In the genomic region with DNA sequence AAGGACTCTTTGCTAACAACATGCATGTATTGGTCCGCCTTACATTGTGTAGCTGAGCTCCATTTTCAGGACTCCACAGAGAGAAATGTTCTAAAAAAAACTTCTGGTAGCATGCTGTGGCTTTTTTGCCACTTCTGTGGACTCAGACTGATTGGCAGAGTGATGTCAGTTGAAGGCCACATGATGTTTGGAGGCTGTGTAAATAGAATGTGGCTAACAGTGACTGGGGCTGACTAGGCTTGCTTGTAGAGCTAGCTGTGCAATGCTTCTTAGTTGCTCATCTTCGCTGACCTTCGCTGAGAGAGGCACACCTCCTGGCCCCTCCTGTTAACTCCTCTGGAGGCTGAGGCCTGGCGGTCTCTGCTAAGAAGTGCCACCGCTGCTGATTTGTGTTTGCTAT, we compare ENCODE assay signal across 22 mouse cellular contexts.
DNase-seq lines count a peak whose midpoint lies in the region; ATAC-seq and TF ChIP-seq lines count a peak whose summit lies in the region.
"Had no signal": no experiment of that assay in that cellular context is flagged by ENCODE, and none has a peak within 500 bp of the region (broad histone marks: within the 10 kb centered on the region; RNA-seq: fewer than 3 reads in every experiment).

No protein-coding gene starts in this region.

- TF ChIP-seq EP300 in liver, postnatal 0 days (IDR thresholded peaks at IDR 0.05; ENCODE audit: low read depth), result no peak

- no peak for TF ChIP-seq CTCF in liver, postnatal 0 days (IDR thresholded peaks at IDR 0.05; ENCODE audit: low read depth)

- DNase-seq in liver, embryonic 11.5 days (ENCODE audit: low spot score), result no peak
- DNase-seq in liver, postnatal 0 days, result no peak
- DNase-seq in gastrocnemius, postnatal 4 days (ENCODE audit: low spot score in 2 of 2), result no peak
- DNase-seq: adrenal gland, adult 2 months; adrenal gland, postnatal 10 days; adrenal gland, postnatal 25 days; cerebellum, adult 11 months; cerebellum, adult 18-20 months; cerebellum, adult 8-10 months; cerebellum, adult 9-11 months; cerebellum, postnatal 14 days; cerebellum, postnatal 36 days; embryo, embryonic 11 days had no signal

- 85% methylated on average over 5 of the region's 5 CpGs for WGBS in liver, embryonic 11.5 days
- 79% methylated on average over 5 of the region's 5 CpGs for WGBS in liver, embryonic 12.5 days (ENCODE audit: insufficient replicate concordance)
- 64% methylated on average over 5 of the region's 5 CpGs for WGBS in liver, postnatal 0 days (ENCODE audit: insufficient replicate concordance)
- WGBS in kidney, embryonic 15.5 days, result 94% methylated on average over 5 of the region's 5 CpGs

- no peak overlapping the region for H3K9ac ChIP-seq in liver, embryonic 11.5 days (ENCODE audit: low read depth, low read length)
- H3K9ac ChIP-seq in liver, embryonic 12.5 days, result no peak overlapping the region
- no peak overlapping the region for H3K9ac ChIP-seq in liver, postnatal 0 days (replicated peaks)
- no peak overlapping the region for H3K9ac ChIP-seq in kidney, embryonic 15.5 days
- H3K9ac ChIP-seq: embryonic facial prominence, embryonic 13.5 days; embryonic facial prominence, embryonic 15.5 days; forebrain, embryonic 12.5 days had no signal

- H3K36me3 ChIP-seq in liver, embryonic 11.5 days (ENCODE audit: control insufficient read depth, insufficient read depth, low read length), result no peaks in the 10 kb centered on the region
- no peaks in the 10 kb centered on the region for H3K36me3 ChIP-seq in liver, embryonic 12.5 days
- H3K36me3 ChIP-seq in liver, postnatal 0 days (replicated peaks; ENCODE audit: insufficient read depth, low read length), result no peaks in the 10 kb centered on the region
- no peaks in the 10 kb centered on the region for H3K36me3 ChIP-seq in kidney, embryonic 15.5 days

- 0 out of 2 replicates have a peak, but pooled peaks have one; percentile 20 for ATAC-seq in liver, embryonic 11.5 days (replicated peaks; ENCODE audit: low FRiP score)
- ATAC-seq in liver, embryonic 12.5 days, result peak; percentile 18; the same call in 1 of the 2 replicates
- ATAC-seq in liver, postnatal 0 days, result peak; percentile 71
- no peak for ATAC-seq in kidney, embryonic 15.5 days (replicated peaks; ENCODE audit: low FRiP score)
- ATAC-seq: forebrain, embryonic 14.5 days; forebrain, embryonic 16.5 days had no signal

- no peak overlapping the region for H3K27ac ChIP-seq in liver, embryonic 11.5 days (ENCODE audit: low read depth, low read length)
- H3K27ac ChIP-seq in liver, embryonic 12.5 days, result no peak overlapping the region
- peak overlapping the region; percentile 34; the same call in 1 of the 2 replicates for H3K27ac ChIP-seq in liver, postnatal 0 days (ENCODE audit: low read depth)
- no peak overlapping the region for H3K27ac ChIP-seq in kidney, embryonic 15.5 days
- H3K27ac ChIP-seq: embryonic facial prominence, embryonic 13.5 days; embryonic facial prominence, embryonic 15.5 days; forebrain, embryonic 10.5 days; forebrain, embryonic 12.5 days had no signal

- 0 out of 2 replicates have a peak, but pooled peaks cover 2% of the 10 kb centered on the region for H3K4me1 ChIP-seq in liver, embryonic 11.5 days (replicated peaks; ENCODE audit: control insufficient read depth, insufficient read depth, low read length)
- H3K4me1 ChIP-seq in liver, embryonic 12.5 days, result no peaks in the 10 kb centered on the region
- H3K4me1 ChIP-seq in liver, postnatal 0 days (ENCODE audit: insufficient read depth), result no peaks in the 10 kb centered on the region
- no peaks in the 10 kb centered on the region for H3K4me1 ChIP-seq in kidney, embryonic 15.5 days

- H3K4me3 ChIP-seq in liver, embryonic 11.5 days (ENCODE audit: low read depth, low read length), result no peak overlapping the region
- no peak overlapping the region for H3K4me3 ChIP-seq in liver, embryonic 12.5 days
- no peak overlapping the region for H3K4me3 ChIP-seq in liver, postnatal 0 days (ENCODE audit: low read depth, low read length)
- no peak overlapping the region for H3K4me3 ChIP-seq in kidney, embryonic 15.5 days (replicated peaks)
- H3K4me3 ChIP-seq: embryonic facial prominence, embryonic 13.5 days; embryonic facial prominence, embryonic 15.5 days; erythroblast, embryonic 14.5 days; forebrain, embryonic 10.5 days; forebrain, embryonic 12.5 days had no signal

- H3K27me3 ChIP-seq in liver, embryonic 11.5 days (replicated peaks; ENCODE audit: control insufficient read depth, insufficient read depth, low read length), result no peaks in the 10 kb centered on the region
- no peaks in the 10 kb centered on the region for H3K27me3 ChIP-seq in liver, embryonic 12.5 days (replicated peaks)
- no peaks in the 10 kb centered on the region for H3K27me3 ChIP-seq in liver, postnatal 0 days (ENCODE audit: insufficient read depth, low read length)
- H3K27me3 ChIP-seq in kidney, embryonic 15.5 days, result no peaks in the 10 kb centered on the region
- H3K27me3 ChIP-seq: embryonic facial prominence, embryonic 13.5 days; embryonic facial prominence, embryonic 15.5 days; forebrain, embryonic 12.5 days had no signal

- H3K9me3 ChIP-seq in liver, embryonic 11.5 days (ENCODE audit: control insufficient read depth, low read length), result no peaks in the 10 kb centered on the region
- H3K9me3 ChIP-seq in liver, embryonic 12.5 days (replicated peaks), result no peaks in the 10 kb centered on the region
- no peaks in the 10 kb centered on the region for H3K9me3 ChIP-seq in liver, postnatal 0 days (ENCODE audit: low read length)
- no peaks in the 10 kb centered on the region for H3K9me3 ChIP-seq in kidney, embryonic 15.5 days (replicated peaks)
- H3K9me3 ChIP-seq: embryonic facial prominence, embryonic 13.5 days; embryonic facial prominence, embryonic 15.5 days; forebrain, embryonic 12.5 days had no signal

- H3K4me2 ChIP-seq in liver, embryonic 11.5 days, result no peak overlapping the region
- H3K4me2 ChIP-seq in liver, embryonic 12.5 days, result no peak overlapping the region
- H3K4me2 ChIP-seq in liver, postnatal 0 days (ENCODE audit: low read depth, low read length), result no peak overlapping the region
- no peak overlapping the region for H3K4me2 ChIP-seq in kidney, embryonic 15.5 days
- H3K4me2 ChIP-seq: embryonic facial prominence, embryonic 13.5 days; embryonic facial prominence, embryonic 15.5 days; forebrain, embryonic 12.5 days had no signal
